Mouse (Mus musculus): ENCODE data around the gene Akr1c13. TPM values are rescaled to one million over a fixed set of nuclear protein-coding genes. Genes with fewer than 3 reads are reported as not detected.

Gene Akr1c13
- 0.38 TPM in 1 of 2 replicates, not detected in the other for polyA plus RNA-seq (2012; ENCODE audit: low replicate concordance)

DNA sequence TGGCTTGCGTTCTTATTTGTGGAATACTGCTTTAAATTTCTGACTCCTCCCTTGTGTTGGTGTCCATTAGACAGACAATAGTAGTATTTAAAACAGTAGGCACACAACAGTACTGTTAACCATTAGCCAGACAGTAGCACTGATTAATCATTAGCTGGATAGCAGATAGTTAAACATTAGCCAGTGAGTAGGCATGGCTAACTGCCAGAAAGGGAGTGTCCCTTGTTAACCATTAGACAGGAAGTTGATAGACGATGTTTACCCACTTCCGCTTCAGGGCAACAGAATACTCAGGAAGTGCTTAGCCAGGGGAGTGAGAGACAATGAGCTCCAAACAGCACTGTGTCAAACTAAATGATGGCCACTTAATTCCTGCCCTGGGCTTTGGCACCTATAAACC, at the start of gene Akr1c13:
Gene Akr1c13, plus strand, starts transcription at position 247 of the 400 bp plus-strand sequence.

DNA sequence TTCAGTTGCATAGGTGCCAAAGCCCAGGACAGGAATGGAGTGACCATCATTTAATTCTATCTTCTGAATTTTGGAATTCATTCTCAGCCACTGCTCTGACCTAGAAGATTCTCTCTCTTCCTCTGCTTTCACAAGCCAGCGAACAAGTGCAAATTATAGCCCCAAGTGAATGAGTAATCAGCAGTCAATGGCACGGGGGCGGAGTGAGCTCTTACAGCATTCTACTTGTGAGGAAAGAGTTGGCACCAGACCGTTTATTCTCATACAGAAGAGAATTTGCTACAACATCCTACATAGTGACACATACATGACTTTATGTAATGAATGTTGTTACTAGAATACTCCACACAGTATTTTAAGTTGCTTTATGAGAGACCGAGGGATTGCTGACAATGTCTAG, 40.4 kb upstream of the Akr1c13 start, which contains the start of gene Akr1c18:
Gene Akr1c18, minus strand, starts transcription at position 137 of the 400 bp plus-strand sequence.

DNA sequence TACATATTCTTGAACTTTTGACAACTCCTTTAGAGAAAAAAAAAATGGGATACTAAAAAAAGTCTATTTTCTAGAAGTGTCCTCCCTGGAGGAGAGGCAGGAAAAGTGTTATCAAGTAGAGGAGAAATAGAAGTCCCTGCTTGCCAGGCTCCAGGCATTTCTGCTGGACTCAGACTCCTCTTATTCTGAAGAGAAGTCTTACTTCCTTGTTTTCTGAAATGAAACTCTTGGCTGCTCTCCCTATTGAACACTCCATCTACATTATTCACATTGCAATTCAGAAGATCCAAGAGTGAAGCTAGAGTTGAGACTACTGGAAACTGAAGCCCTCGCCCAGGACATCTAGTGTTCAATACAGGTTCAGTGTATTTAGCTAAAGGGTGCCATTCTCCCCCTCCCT, 37.5 kb downstream of the Akr1c13 start, which contains the start of gene Akr1c19:
Gene Akr1c19, plus strand, starts transcription at position 260 of the 400 bp plus-strand sequence.

Other genes with a start within 250 kb of the Akr1c13 start
- gene Ucn3, start 245.8 kb upstream of the Akr1c13 start, polyA plus RNA-seq (2012; ENCODE audit: low replicate concordance) = not detected in 2 replicates
- not detected in 2 replicates for gene Akr1c14, start 142.1 kb upstream of the Akr1c13 start, polyA plus RNA-seq (2012; ENCODE audit: low replicate concordance)
- not detected in 2 replicates for gene Akr1c18, start 40.5 kb upstream of the Akr1c13 start, polyA plus RNA-seq (2012; ENCODE audit: low replicate concordance)
- gene Akr1c19, start 37.5 kb downstream of the Akr1c13 start, polyA plus RNA-seq (2012; ENCODE audit: low replicate concordance) = not detected in 2 replicates
- gene Akr1c12, start 88.3 kb downstream of the Akr1c13 start, polyA plus RNA-seq (2012; ENCODE audit: low replicate concordance) = not detected in 2 replicates
- not detected in 2 replicates for gene Akr1c6, start 243.2 kb downstream of the Akr1c13 start, polyA plus RNA-seq (2012; ENCODE audit: low replicate concordance)